Mouse (Mus musculus) embryonic facial prominence, embryonic 14.5 days (tissue): Measurements from ENCODE around the gene Dop1b. TPM values are rescaled to one million over a fixed set of nuclear protein-coding genes. Genes with fewer than 3 reads are reported as not detected.

Experiments used
- ATAC-seq: fragments of 200-750 bp; cut with Nextera tagmentation; 2 replicates; pipeline ENCODE4 v1.8.0; 2017; ENCODE audit warnings: low read depth, moderate number of reproducible peaks, moderate TSS enrichment
- DNase-seq: peaks from one replicate; pipeline ENCODE4 v3.0.0-alpha.2; 2015; ENCODE audit warnings: low spot score
- H3K27ac ChIP-seq: fragments of 300-500 bp; sonication (generic); replicated peaks from 2 replicates; pipeline ENCODE4 v1.5.1; 2014; ENCODE audit warnings: low read depth, mild to moderate bottlenecking, low read length, moderate library complexity
- H3K27me3 ChIP-seq: fragments of 300-500 bp; sonication (generic); replicated peaks from 2 replicates; pipeline ENCODE4 v1.6.1; 2014; ENCODE audit warnings: low read length; ENCODE audit not compliant: control insufficient read depth, insufficient read depth
- H3K36me3 ChIP-seq: fragments of 300-500 bp; sonication (generic); 2 replicates; pipeline ENCODE4 v1.6.1; 2014; ENCODE audit warnings: low read length, mixed read lengths; ENCODE audit not compliant: control insufficient read depth, insufficient read depth
- H3K4me1 ChIP-seq: fragments of 300-500 bp; sonication (generic); 2 replicates; pipeline ENCODE4 v1.6.1; 2014; ENCODE audit warnings: antibody characterized with exemption, low read length; ENCODE audit not compliant: control insufficient read depth, insufficient read depth
- H3K4me2 ChIP-seq: fragments of 300-500 bp; sonication (generic); 2 replicates; pipeline ENCODE4 v1.6.1; 2014; ENCODE audit warnings: low read depth, mild to moderate bottlenecking, low read length, moderate library complexity, mixed read lengths
- H3K4me3 ChIP-seq: fragments of 300-500 bp; sonication (generic); 2 replicates; pipeline ENCODE4 v1.5.1; 2014; ENCODE audit warnings: low read depth, mild to moderate bottlenecking, low read length
- H3K9ac ChIP-seq: fragments of 300-500 bp; sonication (generic); 2 replicates; pipeline ENCODE4 v1.6.1; 2014; ENCODE audit warnings: low read depth, mild to moderate bottlenecking, low read length, moderate library complexity, mixed read lengths
- H3K9me3 ChIP-seq: fragments of 300-500 bp; sonication (generic); 2 replicates; pipeline ENCODE4 v1.6.1; 2016; ENCODE audit warnings: low read length; ENCODE audit not compliant: control insufficient read depth
- WGBS: fragments of 180-500 bp; shearing (Covaris S2); extraction: QIAGEN DNeasy Blood & Tissue Kit; methylation state at CpG from one replicate; pipeline ENCODE4 v1.1.7; 2014; 5-methylcytosine and 5-hydroxymethylcytosine counted together
- polyA plus RNA-seq: library from polyadenylated mRNA; unstranded; fragments of >200 nt; fragmentation: Nextera tagmentation; extraction: Ambion mirVana; gene quantifications from 2 replicates; pipeline ENCODE4 v1.2.1, GENCODE M21; 2014

Gene Dop1b
- polyA plus RNA-seq, 1 experiment from 2014 or later: 14.0 TPM

- Histone ChIP-seq H3K9ac (no peak overlapping the region), H3K36me3 (0 out of 2 replicates have a peak, but pooled peaks cover 2% of the 10 kb centered on the region), H3K4me3 (no peak overlapping the region), H3K27ac (no peak overlapping the region), H3K4me1 (peaks cover 17% of the 10 kb centered on the region), H3K27me3 (no peaks in the 10 kb centered on the region), H3K4me2 (no peak overlapping the region), H3K9me3 (no peaks in the 10 kb centered on the region)
- WGBS: 64% methylated on average over 5 of the region's 5 CpGs
- no peak for ATAC-seq
- no peak for DNase-seq
These were observed 86.9 kb downstream of the Dop1b start for GRCm38 (mm10) chr16:93798623-93799022.

DNA sequence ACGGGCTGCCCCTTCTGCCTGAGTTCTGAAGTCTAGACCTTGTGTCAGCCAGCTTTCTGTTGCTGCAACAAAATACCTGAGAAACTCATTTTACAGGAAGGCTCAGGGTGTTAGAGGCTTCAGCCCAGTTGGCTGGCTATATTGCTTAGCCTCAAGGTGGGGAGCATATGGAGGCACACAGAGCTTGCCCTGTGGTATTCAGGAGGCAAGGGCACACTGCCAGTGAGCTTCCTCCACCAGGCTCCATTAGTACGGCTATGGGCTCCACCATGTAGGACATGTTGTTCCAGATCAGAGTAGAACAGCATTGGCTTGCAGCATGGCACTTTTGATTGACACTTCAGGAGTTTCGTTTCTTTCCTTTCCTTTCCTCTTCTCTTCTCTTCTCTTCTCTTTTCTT, 87.4 kb downstream of the Dop1b start:
- Histone ChIP-seq H3K36me3 (0 out of 2 replicates have a peak, but pooled peaks cover 3% of the 10 kb centered on the region), H3K27ac (no peak overlapping the region), H3K4me3 (no peak overlapping the region), H3K4me2 (no peak overlapping the region), H3K4me1 (peaks cover 17% of the 10 kb centered on the region), H3K9ac (no peak overlapping the region), H3K9me3 (no peaks in the 10 kb centered on the region), H3K27me3 (no peaks in the 10 kb centered on the region)
- ATAC-seq: no peak
- WGBS: 86% methylated on average over 3 of the region's 3 CpGs
- no peak for DNase-seq

GRCm38 (mm10) chr16:93799936-93800335, 88.2 kb downstream of the Dop1b start:
- H3K36me3 ChIP-seq: 0 out of 2 replicates have a peak, but pooled peaks cover 3% of the 10 kb centered on the region
- no peak overlapping the region for H3K27ac ChIP-seq
- no peaks in the 10 kb centered on the region for H3K9me3 ChIP-seq
- H3K4me2 ChIP-seq: no peak overlapping the region
- no peak for DNase-seq
- H3K27me3 ChIP-seq: no peaks in the 10 kb centered on the region
- no peak overlapping the region for H3K9ac ChIP-seq
- H3K4me3 ChIP-seq: no peak overlapping the region
- H3K4me1 ChIP-seq: peaks cover 17% of the 10 kb centered on the region
- ATAC-seq: no peak
- 93% methylated on average over 16 of the region's 16 CpGs for WGBS

DNA sequence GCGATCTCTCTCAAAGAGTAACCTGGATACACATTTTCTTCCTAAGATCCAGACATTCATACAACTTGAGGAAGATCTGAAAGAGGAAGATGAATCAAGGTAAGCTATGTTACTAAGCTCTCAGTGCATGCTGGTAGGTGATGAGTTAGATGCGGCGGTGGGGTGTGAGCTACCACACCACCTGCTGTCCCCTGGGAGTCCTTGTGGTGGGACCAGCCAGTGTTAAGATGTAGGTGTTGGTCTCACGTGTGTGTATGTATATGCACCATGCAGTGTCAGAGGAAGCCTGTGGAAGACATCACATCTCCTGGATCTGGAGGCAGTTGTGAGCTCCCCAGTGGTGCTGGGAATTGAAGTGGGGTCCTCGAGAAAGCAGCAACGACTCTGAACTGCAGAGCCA, 95.5 kb downstream of the Dop1b start:
- WGBS: 92% methylated on average over 6 of the region's 6 CpGs

DNA sequence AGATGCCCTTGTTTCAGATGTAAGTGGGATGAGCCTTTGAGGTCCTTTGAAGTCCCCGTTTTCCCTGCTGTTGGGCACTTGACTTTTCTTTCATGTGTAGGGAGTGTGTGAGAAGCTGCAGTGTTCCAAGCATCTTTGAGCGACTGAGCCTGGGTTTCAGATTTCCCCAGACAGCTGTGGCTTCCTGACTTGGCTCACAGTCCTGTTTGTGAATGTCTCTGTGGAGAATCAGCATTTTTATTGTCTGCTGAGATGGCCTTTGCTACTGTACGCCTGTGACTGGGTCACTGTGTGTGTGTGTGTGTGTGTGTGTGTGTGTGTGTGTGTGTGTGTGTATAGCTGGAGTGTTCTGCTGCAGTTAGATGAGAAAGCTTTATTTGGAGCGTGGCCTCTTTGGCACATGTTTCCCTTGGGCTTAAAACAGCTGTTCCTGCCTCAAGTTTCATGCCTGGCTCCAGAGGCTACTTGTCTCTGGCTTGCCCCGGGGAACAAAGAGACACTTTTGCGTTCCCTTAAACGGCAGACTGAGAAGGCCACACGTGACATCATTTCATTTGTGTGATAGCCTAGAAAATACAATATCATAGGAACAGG, 96.4 kb downstream of the Dop1b start:
- H3K36me3 ChIP-seq: peaks cover 9% of the 10 kb centered on the region
- no peaks in the 10 kb centered on the region for H3K27me3 ChIP-seq
- WGBS: 11% methylated on average over 8 of the region's 8 CpGs
- H3K4me1 ChIP-seq: peaks cover 20% of the 10 kb centered on the region
- no peaks in the 10 kb centered on the region for H3K9me3 ChIP-seq
- H3K27ac ChIP-seq: peak overlapping the region; percentile 41
- H3K4me2 ChIP-seq: no peak overlapping the region
- no peak overlapping the region for H3K9ac ChIP-seq
- peak; percentile 90 for DNase-seq
- ATAC-seq: peak; percentile 86
- no peak overlapping the region for H3K4me3 ChIP-seq

More for the DNA sequence above, 95.5 kb downstream of the Dop1b start:
- Histone ChIP-seq H3K9ac (no peak overlapping the region), H3K4me1 (peaks cover 20% of the 10 kb centered on the region), H3K27me3 (no peaks in the 10 kb centered on the region), H3K9me3 (no peaks in the 10 kb centered on the region), H3K27ac (peak overlapping the region; percentile 41; the same call in 1 of the 2 replicates), H3K4me3 (no peak overlapping the region), H3K4me2 (no peak overlapping the region), H3K36me3 (peaks cover 9% of the 10 kb centered on the region)
- ATAC-seq (no peak), DNase-seq (no peak)

GRCm38 (mm10) chr16:93815856-93816736, 104.4 kb downstream of the Dop1b start:
- WGBS: 54% methylated on average over 20 of the region's 20 CpGs
- peak; percentile 60 for ATAC-seq
- Histone ChIP-seq H3K36me3 (no peaks in the 10 kb centered on the region; the same call in 1 of the 2 replicates), H3K4me2 (0 out of 2 replicates have a peak overlapping the region, but pooled peaks have one; percentile 11), H3K9me3 (no peaks in the 10 kb centered on the region), H3K4me3 (no peak overlapping the region), H3K27me3 (no peaks in the 10 kb centered on the region), H3K4me1 (0 out of 2 replicates have a peak, but pooled peaks cover 6% of the 10 kb centered on the region), H3K9ac (no peak overlapping the region), H3K27ac (peak overlapping the region; percentile 74)
- peak; percentile 74 for DNase-seq

DNA sequence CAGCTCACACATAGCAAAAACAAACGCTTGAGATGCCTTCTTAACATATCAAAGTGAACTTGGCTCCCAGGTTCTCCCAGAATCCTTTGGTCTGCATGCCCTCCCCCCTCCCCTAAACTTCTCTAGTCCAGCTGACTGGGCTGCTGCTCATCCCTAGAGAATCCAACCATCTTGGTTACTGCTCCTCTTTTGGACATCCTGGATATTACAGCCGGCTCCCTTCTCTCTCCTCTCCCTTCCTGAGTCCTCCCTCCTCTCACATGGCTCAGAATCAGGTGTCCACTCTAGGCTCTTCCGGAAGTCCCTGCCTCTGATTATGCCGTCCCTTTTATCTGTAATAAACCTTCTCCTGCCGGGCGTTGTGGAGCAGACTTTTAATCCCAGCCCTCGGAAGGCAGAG, 105.2 kb downstream of the Dop1b start:
- ATAC-seq (no peak), DNase-seq (peak; percentile 4)
- 69% methylated on average over 7 of the region's 7 CpGs for WGBS
- Histone ChIP-seq H3K36me3 (no peaks in the 10 kb centered on the region; the same call in 1 of the 2 replicates), H3K9me3 (no peaks in the 10 kb centered on the region), H3K4me2 (no peak overlapping the region), H3K4me3 (no peak overlapping the region), H3K27ac (peak overlapping the region; percentile 74; the same call in 1 of the 2 replicates), H3K9ac (no peak overlapping the region), H3K27me3 (no peaks in the 10 kb centered on the region), H3K4me1 (0 out of 2 replicates have a peak, but pooled peaks cover 6% of the 10 kb centered on the region)

GRCm38 (mm10) chr16:93817371-93817770, 105.7 kb downstream of the Dop1b start:
- 79% methylated on average over 5 of the region's 5 CpGs for WGBS
- no peak overlapping the region for H3K9ac ChIP-seq
- H3K4me2 ChIP-seq: no peak overlapping the region
- no peak overlapping the region for H3K4me3 ChIP-seq
- H3K27me3 ChIP-seq: no peaks in the 10 kb centered on the region
- no peak overlapping the region; the same call in 1 of the 2 replicates for H3K27ac ChIP-seq
- no peaks in the 10 kb centered on the region for H3K9me3 ChIP-seq
- H3K4me1 ChIP-seq: 0 out of 2 replicates have a peak, but pooled peaks cover 6% of the 10 kb centered on the region
- H3K36me3 ChIP-seq: no peaks in the 10 kb centered on the region
- DNase-seq (no peak), ATAC-seq (no peak)
